Mouse (Mus musculus): ENCODE results near the gene Tex44.

DNA sequence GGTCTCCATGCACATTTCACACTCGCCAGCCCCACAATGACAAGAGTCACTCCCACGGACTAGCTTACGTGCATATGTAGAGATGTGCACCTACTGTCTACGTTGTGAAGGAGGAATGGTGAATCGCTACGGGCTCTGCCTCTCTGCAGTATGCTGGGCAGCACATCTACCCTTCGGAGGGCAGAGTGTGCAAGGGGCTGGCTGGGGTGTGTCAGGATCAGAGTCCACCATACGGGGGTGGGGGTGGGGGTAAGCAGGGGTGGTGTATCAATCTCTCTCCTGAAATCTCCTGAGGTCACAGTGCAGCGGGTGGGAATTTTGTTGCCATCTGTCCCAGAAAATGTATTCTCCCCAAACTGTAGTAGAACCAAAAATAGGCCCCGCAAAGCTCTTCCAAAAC lies 17.6 kb upstream of the Tex44 start:
- no peak for TF ChIP-seq GATA1 (IDR thresholded peaks at IDR 0.05; ENCODE audit: low read length)
- no peak for TF ChIP-seq TAL1 (IDR thresholded peaks at IDR 0.05; ENCODE audit: low read length)

All from erythroblast, embryonic 14.5 days (primary cell).